Mouse (Mus musculus): ENCODE measurements around the gene Clasp1. TPM values are rescaled to one million over a fixed set of nuclear protein-coding genes. Genes with fewer than 3 reads are reported as not detected.

Clasp1 gene
- total RNA-seq, 2 experiments from 2014 or later, result 106 to 109 TPM

DNA sequence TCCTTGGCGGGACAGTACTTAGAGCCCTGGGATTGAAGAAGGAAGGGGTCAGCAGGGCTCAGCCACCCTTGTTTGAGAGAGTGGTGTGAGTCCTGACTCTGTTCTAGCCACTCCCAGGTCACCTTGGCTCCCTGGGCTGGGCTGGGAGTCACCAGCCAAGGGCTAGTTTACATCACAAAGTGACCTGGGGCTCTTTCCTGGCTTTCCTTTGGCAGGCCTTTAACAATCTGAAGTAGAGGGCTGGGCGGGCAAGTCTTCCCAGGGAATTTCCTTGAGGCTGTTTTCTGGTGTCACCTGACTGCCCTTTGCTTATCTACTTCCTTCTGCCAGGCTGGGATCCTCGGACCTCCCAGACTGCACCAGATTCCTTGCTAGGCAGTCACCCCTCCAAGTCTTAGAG, 259.2 kb downstream of the Clasp1 start:
- DNase-seq (ENCODE audit: low spot score in 2 of 2), result no peak

DNA sequence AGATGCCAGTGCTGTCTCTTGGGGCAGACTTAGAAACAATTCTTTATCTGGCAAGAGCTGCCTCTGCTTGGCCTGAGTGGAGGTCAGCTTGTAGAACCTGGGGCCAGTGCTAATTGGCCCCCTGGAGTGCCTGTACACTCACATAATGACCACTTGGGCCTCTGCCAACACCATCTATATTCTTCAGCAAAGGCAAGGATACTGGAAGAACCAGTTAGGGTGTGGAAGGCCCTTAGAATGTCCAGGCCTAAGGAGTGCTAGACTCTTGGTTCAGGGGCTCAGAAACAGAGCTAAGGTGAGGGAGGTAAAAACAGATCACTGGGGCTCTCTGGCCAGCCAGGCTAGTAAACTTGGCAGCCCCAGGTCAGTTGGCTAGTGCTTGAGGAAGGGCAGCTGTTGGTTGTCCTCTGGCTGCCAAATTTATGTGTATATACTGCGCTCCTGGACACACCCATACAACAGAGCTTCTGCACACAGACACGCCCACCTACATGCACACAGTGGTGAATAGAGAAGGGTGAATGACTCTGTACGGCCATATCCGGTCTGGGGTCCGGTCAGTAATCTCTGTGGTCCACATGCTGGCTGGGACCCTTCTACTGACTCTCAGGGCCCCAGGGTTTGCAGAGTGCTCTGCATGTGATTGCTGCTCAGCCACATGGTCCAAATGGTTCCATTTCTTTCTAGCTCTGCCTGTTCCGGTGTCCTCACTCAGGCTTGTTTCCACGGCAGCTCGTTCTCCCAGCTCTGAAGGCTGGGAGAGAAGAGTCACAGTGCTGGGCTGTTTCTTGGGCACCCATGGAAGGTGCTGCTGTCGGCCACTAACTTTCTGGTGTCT, 261.3 kb downstream of the Clasp1 start:
- DNase-seq (ENCODE audit: low spot score in 2 of 2), result no peak

DNA sequence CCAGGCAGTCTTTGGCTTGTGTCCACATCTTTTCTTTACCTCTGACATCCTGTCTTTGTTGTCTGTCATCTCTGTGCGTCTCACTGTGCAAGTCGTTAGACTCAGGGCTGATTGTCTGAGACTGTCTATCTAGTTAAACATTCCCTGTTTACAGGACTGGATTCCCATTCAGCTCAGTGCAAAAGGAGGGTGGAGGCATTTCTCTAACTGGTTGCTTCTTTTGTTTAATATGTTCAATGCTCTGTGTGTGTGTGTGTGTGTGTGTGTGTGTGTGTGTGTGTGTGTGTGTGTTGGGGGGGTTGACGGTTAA, 261.9 kb downstream of the Clasp1 start:
- no peak for DNase-seq (ENCODE audit: low spot score in 2 of 2)

DNA sequence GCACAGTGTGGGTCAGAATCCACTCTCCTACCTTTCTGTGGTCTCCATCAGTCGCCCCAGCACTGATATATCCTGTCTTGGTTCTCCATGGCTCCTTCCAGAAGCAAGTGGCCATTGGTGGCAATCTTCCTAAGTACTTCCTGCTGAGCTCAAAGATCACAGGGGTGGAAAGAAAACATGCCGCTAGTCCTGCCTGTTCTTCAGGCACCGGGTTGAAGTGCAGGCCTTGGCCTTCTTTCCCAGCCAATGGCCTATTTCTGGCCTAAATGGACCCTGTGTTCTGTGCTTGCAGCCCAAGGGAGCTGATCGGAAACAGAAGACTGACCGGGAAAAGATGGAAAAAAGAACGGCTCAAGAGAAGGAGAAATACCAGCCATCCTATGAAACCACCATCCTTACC, 269.9 kb downstream of the Clasp1 start:
- no peak for DNase-seq (ENCODE audit: low spot score in 2 of 2)

DNA sequence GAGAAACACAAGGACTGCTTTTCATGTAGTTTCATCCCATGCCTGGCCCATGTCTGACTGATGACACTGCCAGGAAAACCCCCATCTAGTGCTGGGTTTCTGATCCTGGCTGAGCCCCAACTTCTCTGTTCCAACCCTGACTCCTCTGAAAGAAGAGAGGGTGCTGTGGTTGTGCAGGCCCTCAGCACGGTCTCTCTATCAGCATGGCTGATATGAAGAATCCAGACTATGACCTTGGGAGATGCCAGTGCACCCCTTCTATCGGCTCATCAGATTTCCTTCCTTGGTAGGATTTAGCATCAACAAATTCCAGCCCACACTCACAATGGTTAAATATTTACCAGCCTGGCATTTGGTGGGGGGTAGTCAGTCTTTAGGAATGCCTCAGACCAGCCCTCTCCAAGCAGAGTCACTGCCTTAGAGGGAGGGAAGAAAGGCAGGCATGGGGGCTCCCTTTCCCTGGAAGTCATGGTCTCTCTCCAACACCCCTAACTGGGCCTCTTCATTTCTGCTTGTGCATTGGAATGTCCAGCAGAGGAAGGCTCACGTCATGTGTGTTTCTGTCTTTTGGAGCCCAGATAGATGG, 272.1 kb downstream of the Clasp1 start:
- DNase-seq (ENCODE audit: low spot score in 2 of 2), result no peak

Other genes with a start within 250 kb of the Clasp1 start
- gene Gm29106, start 212.5 kb upstream of the Clasp1 start, total RNA-seq (2021), result not detected
- 100 to 1,000 TPM; 103 to 106 TPM for gene Tsn, start 77.3 kb upstream of the Clasp1 start, total RNA-seq (2021)
- 10 to 100 TPM; 19.8 to 21.3 TPM for gene Nifk, start 67.2 kb upstream of the Clasp1 start, total RNA-seq (2021)
- gene Tfcp2l1, start 238.9 kb downstream of the Clasp1 start, total RNA-seq (2021), result 1 to 10 TPM; 2.7 to 2.9 TPM

Measured in left cerebral cortex, adult 18-20 months (tissue).